Comparison of ENCODE assay signal across 8 mouse cellular contexts in genomic region chr3:152396278-152396987, GRCm38 (mm10). TPM values are rescaled to one million over a fixed set of nuclear protein-coding genes. Genes with fewer than 3 reads are reported as not detected.
DNase-seq lines count a peak whose midpoint lies in the region; ATAC-seq and TF ChIP-seq lines count a peak whose summit lies in the region.

No protein-coding gene starts in this region.

- WGBS in embryonic facial prominence, embryonic 13.5 days, result under 1% methylated on average over 69 of the region's 102 CpGs
- under 1% methylated on average over 39 of the region's 102 CpGs for WGBS in limb, embryonic 14.5 days
- under 1% methylated on average over 69 of the region's 102 CpGs for WGBS in midbrain, postnatal 0 days

- H3K27ac ChIP-seq in embryonic facial prominence, embryonic 13.5 days, result peak overlapping the region; percentile 99
- peak overlapping the region; percentile 99 for H3K27ac ChIP-seq in limb, embryonic 14.5 days (replicated peaks; ENCODE audit: low read depth, low read length)
- peak overlapping the region; percentile 94 for H3K27ac ChIP-seq in midbrain, postnatal 0 days (ENCODE audit: low read depth, low read length)

- peak; percentile 88 for ATAC-seq in embryonic facial prominence, embryonic 13.5 days (ENCODE audit: insufficient number of reproducible peaks, insufficient read depth, low FRiP score, low TSS enrichment, low read depth)
- peak; percentile 89 for ATAC-seq in limb, embryonic 14.5 days (ENCODE audit: low FRiP score, low read depth)
- peak; percentile 93 for ATAC-seq in midbrain, postnatal 0 days (ENCODE audit: low FRiP score)

- no peak for TF ChIP-seq CTCF in midbrain, postnatal 0 days (IDR thresholded peaks at IDR 0.05)

- peak; percentile 97 for DNase-seq in 3134 (ENCODE audit: extremely low read depth, insufficient read length, low spot score)
- peak; percentile 97 to 99 for DNase-seq in adrenal gland, postnatal 36 days
- peak; percentile 94 for DNase-seq in heart, adult 8-10 months (ENCODE audit: low spot score)
- peak; percentile 98 for DNase-seq in kidney, adult 9 months
- peak; percentile 96 for DNase-seq in limb, embryonic 14.5 days (ENCODE audit: low spot score)
- peak; percentile 96 for DNase-seq in midbrain, postnatal 0 days (ENCODE audit: low spot score)
- peak; percentile 97 for DNase-seq in spleen, postnatal 14 days (ENCODE audit: low spot score in 2 of 2)

- peak overlapping the region; percentile 92 for H3K9ac ChIP-seq in embryonic facial prominence, embryonic 13.5 days
- peak overlapping the region; percentile 92 for H3K9ac ChIP-seq in limb, embryonic 14.5 days (ENCODE audit: low read depth, low read length, severe bottlenecking)
- peak overlapping the region; percentile 92 for H3K9ac ChIP-seq in midbrain, postnatal 0 days (replicated peaks; ENCODE audit: low read length, poor library complexity, severe bottlenecking)

- peak; percentile 91; the same call in 1 of the 2 replicates for TF ChIP-seq POLR2A in limb, embryonic 14.5 days (IDR thresholded peaks at IDR 0.05; ENCODE audit: borderline replicate concordance, extremely low read depth, insufficient read depth, insufficient read length)

- H3K36me3 ChIP-seq in embryonic facial prominence, embryonic 13.5 days, result peaks cover 2% of the 10 kb centered on the region; the same call in 1 of the 2 replicates
- peaks cover 24% of the 10 kb centered on the region for H3K36me3 ChIP-seq in limb, embryonic 14.5 days (ENCODE audit: control insufficient read depth, insufficient read depth, low read length)
- no peaks in the 10 kb centered on the region for H3K36me3 ChIP-seq in midbrain, postnatal 0 days (ENCODE audit: insufficient read depth, low read length)

- peaks cover 39% of the 10 kb centered on the region for H3K4me1 ChIP-seq in embryonic facial prominence, embryonic 13.5 days
- peaks cover 13% of the 10 kb centered on the region for H3K4me1 ChIP-seq in limb, embryonic 14.5 days (ENCODE audit: control insufficient read depth, insufficient read depth, low read length)
- peaks cover 7% of the 10 kb centered on the region; the same call in 1 of the 2 replicates for H3K4me1 ChIP-seq in midbrain, postnatal 0 days (ENCODE audit: insufficient read depth, low read length)

- H3K9me3 ChIP-seq in embryonic facial prominence, embryonic 13.5 days, result no peaks in the 10 kb centered on the region
- H3K9me3 ChIP-seq in limb, embryonic 14.5 days (ENCODE audit: control insufficient read depth, low read length), result no peaks in the 10 kb centered on the region
- H3K9me3 ChIP-seq in midbrain, postnatal 0 days (ENCODE audit: low read length), result no peaks in the 10 kb centered on the region

- peak overlapping the region; percentile 80 for H3K4me2 ChIP-seq in embryonic facial prominence, embryonic 13.5 days
- peak overlapping the region; percentile 76 for H3K4me2 ChIP-seq in limb, embryonic 14.5 days (replicated peaks; ENCODE audit: low read depth, low read length, severe bottlenecking)
- peak overlapping the region; percentile 69 for H3K4me2 ChIP-seq in midbrain, postnatal 0 days (ENCODE audit: low read depth, low read length, poor library complexity, severe bottlenecking)

- H3K27me3 ChIP-seq in embryonic facial prominence, embryonic 13.5 days, result no peaks in the 10 kb centered on the region
- no peaks in the 10 kb centered on the region for H3K27me3 ChIP-seq in limb, embryonic 14.5 days (ENCODE audit: control insufficient read depth, insufficient read depth, low read length)
- no peaks in the 10 kb centered on the region for H3K27me3 ChIP-seq in midbrain, postnatal 0 days (ENCODE audit: insufficient read depth, low read length)

- H3K4me3 ChIP-seq in embryonic facial prominence, embryonic 13.5 days, result peak overlapping the region; percentile 90
- H3K4me3 ChIP-seq in limb, embryonic 14.5 days (replicated peaks; ENCODE audit: low read length), result peak overlapping the region; percentile 74
- H3K4me3 ChIP-seq in midbrain, postnatal 0 days (ENCODE audit: low read depth, low read length), result peak overlapping the region; percentile 79

RNA-seq across cellular contexts. Expression of gene Zzz3, which starts 1.2 kb away (rescaled TPM):
- total RNA-seq in adrenal gland, postnatal 36 days (2021), result 10 to 100 TPM; 32.7 to 37.6 TPM
- 55.1 and 57.8 TPM in 2 replicates for polyA plus RNA-seq in embryonic facial prominence, embryonic 13.5 days (2015; fragmentation: Nextera tagmentation; extraction: Ambion mirVana)
- total RNA-seq in heart, adult 8-10 months (2022), result 10 to 100 TPM; 20.3 to 24.4 (median 22.7) TPM
- 36.8 and 40.5 TPM in 2 replicates for polyA plus RNA-seq in limb, embryonic 14.5 days (2012; rRNA removed)
- 52.2 and 53.6 TPM in 2 replicates for polyA plus RNA-seq in limb, embryonic 14.5 days (2014; fragmentation: Nextera tagmentation; extraction: Ambion mirVana)
- total RNA-seq in midbrain, postnatal 0 days (2014; rRNA removed), result 29.4 and 40.6 TPM in 2 replicates
- 21.0 TPM in 2 replicates for polyA plus RNA-seq in midbrain, postnatal 0 days (2015; fragmentation: Nextera tagmentation; extraction: Ambion mirVana)

RNA-seq across cellular contexts. Expression of gene Usp33, which starts 50.2 kb away (rescaled TPM):
- total RNA-seq in adrenal gland, postnatal 36 days (2021), result 10 to 100 TPM; 84.3 to 95.8 TPM
- 39.8 and 51.8 TPM in 2 replicates for polyA plus RNA-seq in embryonic facial prominence, embryonic 13.5 days (2015; fragmentation: Nextera tagmentation; extraction: Ambion mirVana)
- 10 to 100 TPM; 24.5 to 25.5 (median 24.6) TPM for total RNA-seq in heart, adult 8-10 months (2022)
- 44.0 and 54.9 TPM in 2 replicates for polyA plus RNA-seq in limb, embryonic 14.5 days (2012; rRNA removed)
- polyA plus RNA-seq in limb, embryonic 14.5 days (2014; fragmentation: Nextera tagmentation; extraction: Ambion mirVana), result 44.9 and 50.9 TPM in 2 replicates
- total RNA-seq in midbrain, postnatal 0 days (2014; rRNA removed), result 83.3 and 91.4 TPM in 2 replicates
- 65.3 and 70.7 TPM in 2 replicates for polyA plus RNA-seq in midbrain, postnatal 0 days (2015; fragmentation: Nextera tagmentation; extraction: Ambion mirVana)

RNA-seq across cellular contexts. Expression of gene Miga1, which starts 56.2 kb away (rescaled TPM):
- total RNA-seq in adrenal gland, postnatal 36 days (2021), result 10 to 100 TPM in 1 of 2 experiments, 1 to 10 TPM in 1; 9.7 to 12.1 TPM
- 19.4 and 21.0 TPM in 2 replicates for polyA plus RNA-seq in embryonic facial prominence, embryonic 13.5 days (2015; fragmentation: Nextera tagmentation; extraction: Ambion mirVana)
- 10 to 100 TPM; 10.4 to 15.8 (median 10.9) TPM for total RNA-seq in heart, adult 8-10 months (2022)
- 19.8 and 23.4 TPM in 2 replicates for polyA plus RNA-seq in limb, embryonic 14.5 days (2012; rRNA removed)
- 18.0 and 19.1 TPM in 2 replicates for polyA plus RNA-seq in limb, embryonic 14.5 days (2014; fragmentation: Nextera tagmentation; extraction: Ambion mirVana)
- 26.3 and 28.2 TPM in 2 replicates for total RNA-seq in midbrain, postnatal 0 days (2014; rRNA removed)
- polyA plus RNA-seq in midbrain, postnatal 0 days (2015; fragmentation: Nextera tagmentation; extraction: Ambion mirVana), result 16.9 and 18.7 TPM in 2 replicates

Comparison
In these comparisons a context has a peak if more than half of its experiments do, and no peak if none do; other contexts are left out.
1. Peak in every context shown above with its lines: DNase-seq, ATAC-seq, H3K4me3 ChIP-seq and H3K27ac ChIP-seq.